Mouse (Mus musculus) forebrain, embryonic 10.5 days (tissue): ENCODE results near the gene Cmtr1. TPM values are rescaled to one million over a fixed set of nuclear protein-coding genes. Genes with fewer than 3 reads are reported as not detected.
A peak's percentile ranks its signal among the peaks of the same experiment; 100 is the strongest.
"Not testable (repeated sequence)": the region's sequence is repeated elsewhere in the genome, so short reads cannot be mapped to it uniquely, and the experiment has no call there.

Experiments used
- DNase-seq: peaks from one replicate; pipeline ENCODE4 v3.0.0-alpha.2; 2017; ENCODE audit warnings: low spot score; ENCODE audit errors: extremely low spot score
- H3K27ac ChIP-seq: fragments of 300-500 bp; sonication (generic); 2 replicates; pipeline ENCODE4 v1.5.1; 2016; ENCODE audit warnings: mild to moderate bottlenecking
- H3K27me3 ChIP-seq: fragments of 300-500 bp; sonication (generic); 2 replicates; pipeline ENCODE4 v1.6.1; 2016; ENCODE audit warnings: mild to moderate bottlenecking; ENCODE audit not compliant: poor library complexity, severe bottlenecking
- H3K36me3 ChIP-seq: fragments of 300-500 bp; sonication (generic); replicated peaks from 2 replicates; pipeline ENCODE4 v1.6.1; 2016; ENCODE audit warnings: mild to moderate bottlenecking, moderate library complexity
- H3K4me1 ChIP-seq: fragments of 300-500 bp; sonication (generic); 2 replicates; pipeline ENCODE4 v1.6.1; 2016
- H3K4me3 ChIP-seq: fragments of 300-500 bp; sonication (generic); 2 replicates; pipeline ENCODE4 v1.5.1; 2016; ENCODE audit warnings: mild to moderate bottlenecking, moderate library complexity
- H3K9me3 ChIP-seq: fragments of 300-500 bp; sonication (generic); 2 replicates; pipeline ENCODE4 v1.6.1; 2016; ENCODE audit warnings: mild to moderate bottlenecking, moderate library complexity
- WGBS: fragments of 180-500 bp; shearing (Covaris S2); methylation state at CpG from one replicate; pipeline ENCODE4 v1.1.7; 2016; 5-methylcytosine and 5-hydroxymethylcytosine counted together
- polyA plus RNA-seq: library from polyadenylated mRNA; unstranded; fragments of >200 nt; fragmentation: Nextera tagmentation; extraction: Ambion mirVana; gene quantifications from 2 replicates; pipeline ENCODE4 v1.2.1, GENCODE M21; 2016

The Cmtr1 gene
- polyA plus RNA-seq = 139 and 156 TPM in 2 replicates

DNA sequence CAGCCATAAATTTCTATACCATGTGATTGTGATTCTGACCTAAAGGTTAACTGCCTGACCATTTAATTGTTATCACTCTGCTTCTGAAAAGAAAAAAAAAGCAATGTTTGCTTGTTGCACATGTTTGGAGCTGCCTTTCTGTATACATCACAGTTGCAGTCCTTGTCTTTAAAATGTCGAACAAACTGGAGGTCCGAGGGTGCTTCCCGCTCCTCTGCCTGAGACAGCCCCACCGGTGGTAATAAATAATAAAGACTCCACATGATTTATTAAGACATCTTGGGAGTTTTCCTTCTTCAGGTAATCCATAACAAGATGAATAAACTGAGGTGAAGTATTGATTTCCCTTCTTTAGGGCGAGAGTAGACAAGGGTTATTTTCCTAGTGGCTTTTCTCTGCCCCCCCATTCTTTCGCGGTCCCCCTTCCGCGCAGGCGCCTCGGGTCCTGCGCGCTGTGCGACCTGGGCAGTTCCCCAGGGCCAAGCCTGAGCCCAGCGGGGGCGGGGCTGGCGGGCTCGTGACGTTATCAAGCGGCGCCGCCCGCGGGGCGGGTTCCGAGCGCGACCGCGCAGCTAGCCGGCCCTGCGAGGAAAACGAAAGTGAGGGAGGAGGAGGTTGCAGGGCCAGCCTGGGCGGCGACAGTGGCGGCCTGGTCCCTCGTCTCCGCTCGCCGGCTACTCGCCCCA is at the start of gene Cmtr1:
Gene Cmtr1, plus strand, starts transcription at position 520 of the 686 bp plus-strand sequence.
- DNase-seq = peak; percentile 92
- Histone ChIP-seq H3K36me3 (peaks cover 25% of the 10 kb centered on the region), H3K27ac (peak within 1 kb of the TSS; percentile 96), H3K4me1 (peaks cover 14% of the 10 kb centered on the region), H3K4me3 (peak within 1 kb of the TSS; percentile 93), H3K9me3 (no peaks in the 10 kb centered on the region), H3K27me3 (no peaks in the 10 kb centered on the region)
- 2% methylated on average over 41 of the region's 41 CpGs for WGBS

DNA sequence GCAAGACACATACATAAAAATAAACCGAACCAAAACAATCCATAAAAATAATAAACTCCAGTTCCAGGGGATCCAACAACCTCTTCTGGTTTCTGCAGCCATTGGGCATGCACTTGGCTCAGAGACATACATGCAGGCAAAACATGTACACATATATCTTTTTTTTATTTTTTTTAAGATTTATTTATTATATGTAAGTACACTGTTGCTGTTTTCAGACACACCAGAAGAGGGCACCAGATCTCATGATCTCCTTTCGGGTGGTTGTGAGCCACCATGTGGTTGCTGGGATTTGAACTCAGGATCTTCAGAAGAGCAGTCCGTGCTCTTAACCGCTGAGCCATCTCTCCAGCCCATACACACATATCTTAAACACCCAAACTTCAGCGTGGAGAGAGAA is 46.9 kb upstream of the Cmtr1 start:
- not testable (repeated sequence) for DNase-seq, H3K27ac ChIP-seq, H3K27me3 ChIP-seq, H3K9me3 ChIP-seq, H3K4me3 ChIP-seq
- Histone ChIP-seq H3K4me1 (peaks cover 36% of the 10 kb centered on the region), H3K36me3 (peaks cover 22% of the 10 kb centered on the region)
- 89% methylated on average over 5 of the region's 5 CpGs for WGBS

DNA sequence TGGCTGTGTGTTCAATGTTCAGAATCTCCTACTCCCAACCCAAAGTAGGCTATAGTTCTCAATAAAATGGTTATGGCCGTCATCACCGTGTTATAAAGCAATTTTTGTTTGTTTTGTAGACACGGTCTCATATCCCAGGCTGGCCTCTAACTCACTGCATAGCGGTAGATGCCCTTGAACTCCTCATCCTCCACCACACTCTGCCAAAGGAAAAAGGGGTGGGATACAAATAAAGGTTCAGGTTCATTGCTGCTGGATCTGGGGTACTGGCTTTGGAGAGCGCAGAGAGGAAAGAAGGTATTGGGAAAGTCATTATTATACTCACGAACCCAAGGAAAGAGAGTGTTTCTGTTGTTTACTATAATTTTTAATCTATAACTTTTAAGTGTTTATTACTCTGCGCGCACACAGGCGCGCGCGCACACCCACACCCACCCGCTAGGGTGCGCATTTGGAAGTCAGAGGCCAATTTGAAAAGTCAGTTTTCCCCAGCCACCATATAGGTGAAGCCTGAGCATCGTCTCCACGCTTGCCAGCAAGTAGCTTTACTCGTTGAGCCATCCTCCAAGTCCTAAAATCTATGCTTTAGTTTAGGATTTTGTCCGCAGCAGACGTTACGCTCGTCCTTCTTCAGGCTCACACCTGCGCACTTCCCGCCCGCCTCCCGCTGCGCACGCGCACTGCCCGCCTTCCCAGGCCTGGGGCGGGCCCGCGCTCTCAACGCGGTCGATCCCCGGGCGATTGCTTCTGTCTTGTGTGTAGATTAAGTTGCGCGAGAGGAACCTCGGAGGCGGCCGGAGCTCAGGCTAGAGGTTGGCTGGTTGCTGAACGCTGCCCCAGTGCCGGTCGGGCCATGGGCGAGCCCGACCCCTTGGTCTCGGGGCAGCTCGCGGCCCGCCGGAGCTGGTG is 46.0 kb upstream of the Cmtr1 start, which contains the start of the genes Rnf8 and Gm28043:
Gene Rnf8, plus strand, starts transcription at position 676 of the 909 bp plus-strand sequence.
Gene Gm28043, plus strand, starts transcription at position 762 of the 909 bp plus-strand sequence.
- H3K27ac ChIP-seq = peak within 1 kb of the TSS; percentile 96
- peak; percentile 92 for DNase-seq
- peaks cover 36% of the 10 kb centered on the region for H3K4me1 ChIP-seq
- H3K9me3 ChIP-seq = no peaks in the 10 kb centered on the region
- peak within 1 kb of the TSS; percentile 96 for H3K4me3 ChIP-seq
- 2% methylated on average over 52 of the region's 52 CpGs for WGBS
- peaks cover 26% of the 10 kb centered on the region for H3K36me3 ChIP-seq
- H3K27me3 ChIP-seq = no peaks in the 10 kb centered on the region

- peaks cover 33% of the 10 kb centered on the region for H3K36me3 ChIP-seq
- 0% methylated on average over 43 of the region's 43 CpGs for WGBS
Measured at GRCm38 (mm10) chr17:29615024-29615551, 45.3 kb upstream of the Cmtr1 start.

DNA sequence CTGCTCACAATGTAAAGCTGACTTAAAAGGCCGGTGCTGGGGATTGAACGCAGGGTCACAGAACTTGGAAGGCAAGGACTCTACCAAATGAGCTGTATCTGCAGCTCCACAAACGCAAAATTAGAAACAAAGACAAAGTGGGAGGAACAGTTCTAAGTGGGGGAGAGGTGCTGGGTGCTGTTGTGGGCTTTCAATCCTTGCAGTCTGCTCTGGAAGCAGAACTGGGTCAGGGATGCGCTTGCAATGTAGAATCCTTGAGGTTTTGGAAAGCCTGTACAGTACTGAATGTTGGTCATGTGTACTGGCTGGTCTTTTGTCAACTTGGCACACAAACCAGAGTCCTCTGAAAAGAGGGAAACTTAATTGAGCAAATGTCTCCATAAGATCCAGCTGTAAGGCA is 44.8 kb upstream of the Cmtr1 start:
- WGBS = 12% methylated on average over 4 of the region's 4 CpGs
- H3K27ac ChIP-seq = peak overlapping the region; percentile 96
- H3K9me3 ChIP-seq = no peaks in the 10 kb centered on the region
- H3K36me3 ChIP-seq = peaks cover 38% of the 10 kb centered on the region
- H3K4me3 ChIP-seq = peak overlapping the region; percentile 96
- no peaks in the 10 kb centered on the region for H3K27me3 ChIP-seq
- H3K4me1 ChIP-seq = peaks cover 36% of the 10 kb centered on the region
- DNase-seq = peak; percentile 25

More at GRCm38 (mm10) chr17:29615024-29615551, 45.3 kb upstream of the Cmtr1 start:
- H3K27ac ChIP-seq = peak overlapping the region; percentile 96
- peak overlapping the region; percentile 96 for H3K4me3 ChIP-seq
- peaks cover 36% of the 10 kb centered on the region for H3K4me1 ChIP-seq
- no peak for DNase-seq
- no peaks in the 10 kb centered on the region for H3K9me3 ChIP-seq
- no peaks in the 10 kb centered on the region for H3K27me3 ChIP-seq

- no peaks in the 10 kb centered on the region for H3K9me3 ChIP-seq
- 88% methylated on average over 3 of the region's 3 CpGs for WGBS
- H3K36me3 ChIP-seq = peaks cover 75% of the 10 kb centered on the region
- no peak overlapping the region for H3K27ac ChIP-seq
- H3K27me3 ChIP-seq = no peaks in the 10 kb centered on the region
- no peak for DNase-seq
- H3K4me3 ChIP-seq = no peak overlapping the region
- peaks cover 28% of the 10 kb centered on the region for H3K4me1 ChIP-seq
Measured at GRCm38 (mm10) chr17:29619231-29619630, 41.2 kb upstream of the Cmtr1 start.

DNA sequence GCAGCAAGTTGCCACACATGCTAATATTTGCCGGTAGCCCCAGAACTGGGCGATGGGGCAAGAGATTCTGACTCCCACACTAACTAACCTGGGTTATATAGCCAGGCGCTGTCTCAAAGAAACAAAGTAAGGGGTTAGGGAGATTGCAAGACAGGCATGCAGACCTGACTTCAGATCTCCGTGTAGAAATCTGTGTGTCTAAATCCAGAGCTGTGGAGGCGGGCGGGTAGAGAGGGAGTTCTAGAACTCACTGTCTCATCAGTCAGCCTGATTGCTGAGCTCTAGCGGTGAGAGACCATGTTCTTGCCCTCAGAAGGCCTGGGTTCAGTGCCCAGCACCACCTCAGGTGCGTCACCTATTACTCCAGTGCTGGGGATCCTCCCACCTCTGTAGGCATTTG is 36.9 kb upstream of the Cmtr1 start:
- H3K9me3 ChIP-seq = no peaks in the 10 kb centered on the region
- DNase-seq = no peak
- whole genome bisulfite sequencing = 96% methylated on average over 8 of the region's 8 CpGs
- peaks cover 100% of the 10 kb centered on the region for H3K36me3 ChIP-seq
- no peaks in the 10 kb centered on the region for H3K27me3 ChIP-seq
- H3K4me3 ChIP-seq = no peak overlapping the region
- no peak overlapping the region for H3K27ac ChIP-seq
- H3K4me1 ChIP-seq = no peaks in the 10 kb centered on the region

GRCm38 (mm10) chr17:29627285-29627684 is 33.1 kb upstream of the Cmtr1 start:
- 95% methylated on average over 9 of the region's 9 CpGs for WGBS
- no peak for DNase-seq
- no peaks in the 10 kb centered on the region for H3K27me3 ChIP-seq
- no peaks in the 10 kb centered on the region for H3K9me3 ChIP-seq
- H3K36me3 ChIP-seq = peaks cover 99% of the 10 kb centered on the region
- H3K4me3 ChIP-seq = no peak overlapping the region
- H3K27ac ChIP-seq = no peak overlapping the region
- no peaks in the 10 kb centered on the region for H3K4me1 ChIP-seq

DNA sequence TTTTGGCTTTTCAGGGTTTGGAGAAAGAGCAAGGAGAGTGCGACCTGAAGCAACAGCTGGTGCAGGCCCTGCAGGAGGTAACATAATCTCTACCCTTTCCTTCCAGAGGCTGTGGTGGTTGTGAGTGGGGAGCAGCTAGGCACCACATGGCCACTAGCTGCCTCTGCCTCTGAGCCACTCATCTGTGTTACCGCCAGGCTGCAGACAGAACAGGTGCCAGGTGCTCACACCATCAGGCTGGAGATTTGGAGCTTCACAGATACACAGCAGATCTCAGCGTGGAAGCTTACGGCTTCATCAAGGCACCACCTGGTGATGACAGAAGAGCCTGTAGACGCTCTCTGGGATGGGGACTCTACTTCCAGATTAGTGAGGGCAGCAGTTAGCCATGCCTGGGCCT is 31.4 kb upstream of the Cmtr1 start:
- peaks cover 99% of the 10 kb centered on the region for H3K36me3 ChIP-seq

DNA sequence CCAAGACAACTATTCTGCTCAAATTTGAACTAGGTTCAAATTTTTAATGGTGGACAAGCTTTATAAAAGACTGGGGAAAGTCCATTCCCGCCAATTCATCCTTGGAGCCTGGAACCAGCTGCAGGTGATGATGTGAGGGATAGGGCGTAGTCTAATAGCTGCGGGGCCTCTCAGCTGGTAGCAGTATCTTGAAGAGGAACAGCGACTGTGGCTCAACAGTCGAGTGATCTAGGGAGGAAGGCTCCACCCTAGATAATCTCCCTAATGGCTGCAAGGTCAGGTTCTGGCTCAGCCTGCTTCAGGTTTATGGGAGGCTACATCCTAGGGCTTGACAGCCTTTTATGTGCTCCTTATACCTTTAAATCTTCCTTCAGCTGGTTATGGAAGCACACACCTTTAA is 30.8 kb upstream of the Cmtr1 start:
- WGBS = 85% methylated on average over 5 of the region's 5 CpGs
- Histone ChIP-seq H3K4me1 (no peaks in the 10 kb centered on the region), H3K4me3 (no peak overlapping the region), H3K36me3 (peaks cover 99% of the 10 kb centered on the region), H3K9me3 (no peaks in the 10 kb centered on the region), H3K27me3 (no peaks in the 10 kb centered on the region), H3K27ac (no peak overlapping the region)
- DNase-seq = no peak

More for the DNA sequence above, 31.4 kb upstream of the Cmtr1 start:
- H3K27ac ChIP-seq = no peak overlapping the region
- no peaks in the 10 kb centered on the region for H3K4me1 ChIP-seq
- H3K9me3 ChIP-seq = no peaks in the 10 kb centered on the region
- 94% methylated on average over 5 of the region's 5 CpGs for WGBS
- H3K27me3 ChIP-seq = no peaks in the 10 kb centered on the region
- no peak for DNase-seq
- H3K4me3 ChIP-seq = no peak overlapping the region

- no peaks in the 10 kb centered on the region for H3K4me1 ChIP-seq
- no peak overlapping the region for H3K4me3 ChIP-seq
- H3K27ac ChIP-seq = no peak overlapping the region
- no peaks in the 10 kb centered on the region for H3K9me3 ChIP-seq
- WGBS = 94% methylated on average over 11 of the region's 11 CpGs
- H3K36me3 ChIP-seq = peaks cover 99% of the 10 kb centered on the region
- DNase-seq = no peak
- no peaks in the 10 kb centered on the region for H3K27me3 ChIP-seq
Measured at GRCm38 (mm10) chr17:29632312-29632711, 28.1 kb upstream of the Cmtr1 start.

DNA sequence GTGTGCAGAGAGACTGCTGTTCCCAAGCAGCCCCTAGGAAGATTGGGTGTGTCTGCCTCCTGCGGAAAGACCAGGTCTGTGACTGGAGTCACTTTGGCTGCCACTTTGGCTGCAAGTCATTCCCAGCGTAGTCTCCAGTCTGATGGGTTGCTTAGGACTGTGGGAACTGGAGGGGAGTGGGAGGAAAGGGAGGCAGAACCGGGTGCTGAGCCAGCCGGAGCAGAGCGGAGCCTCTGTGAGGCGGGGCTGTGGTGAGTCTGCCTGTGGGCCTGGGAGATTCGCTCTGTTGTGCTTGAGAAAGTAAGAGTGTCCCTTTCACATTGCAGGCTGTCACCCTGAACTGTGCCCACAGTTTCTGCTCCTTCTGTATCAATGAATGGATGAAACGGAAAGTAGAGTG is 24.9 kb upstream of the Cmtr1 start:
- Histone ChIP-seq H3K36me3 (peaks cover 99% of the 10 kb centered on the region), H3K4me3 (no peak overlapping the region)
- 90% methylated on average over 8 of the region's 8 CpGs for WGBS

More for the DNA sequence above, 24.9 kb upstream of the Cmtr1 start:
- DNase-seq = no peak
- Histone ChIP-seq H3K4me1 (no peaks in the 10 kb centered on the region), H3K27ac (no peak overlapping the region), H3K27me3 (no peaks in the 10 kb centered on the region), H3K9me3 (no peaks in the 10 kb centered on the region)
